Mouse (Mus musculus) liver, embryonic 14 days (tissue): Measurements from ENCODE around the gene 1700125H20Rik. TPM values are rescaled to one million over a fixed set of nuclear protein-coding genes. Genes with fewer than 3 reads are reported as not detected.

Experiments used
- polyA plus RNA-seq: library from polyadenylated mRNA; depleted of rRNA; stranded (reverse); fragments of >200 nt; gene quantifications from 2 replicates; pipeline ENCODE4 v1.2.3, GENCODE M21; 2012; rRNA removed

1700125H20Rik gene
- polyA plus RNA-seq: 0.08 TPM in 1 of 2 replicates, not detected in the other

GRCm38 (mm10) chr11:85170058-85170740 lies at the start of gene 1700125H20Rik:
Gene 1700125H20Rik (plus strand): TSS chr11:85170404.

DNA sequence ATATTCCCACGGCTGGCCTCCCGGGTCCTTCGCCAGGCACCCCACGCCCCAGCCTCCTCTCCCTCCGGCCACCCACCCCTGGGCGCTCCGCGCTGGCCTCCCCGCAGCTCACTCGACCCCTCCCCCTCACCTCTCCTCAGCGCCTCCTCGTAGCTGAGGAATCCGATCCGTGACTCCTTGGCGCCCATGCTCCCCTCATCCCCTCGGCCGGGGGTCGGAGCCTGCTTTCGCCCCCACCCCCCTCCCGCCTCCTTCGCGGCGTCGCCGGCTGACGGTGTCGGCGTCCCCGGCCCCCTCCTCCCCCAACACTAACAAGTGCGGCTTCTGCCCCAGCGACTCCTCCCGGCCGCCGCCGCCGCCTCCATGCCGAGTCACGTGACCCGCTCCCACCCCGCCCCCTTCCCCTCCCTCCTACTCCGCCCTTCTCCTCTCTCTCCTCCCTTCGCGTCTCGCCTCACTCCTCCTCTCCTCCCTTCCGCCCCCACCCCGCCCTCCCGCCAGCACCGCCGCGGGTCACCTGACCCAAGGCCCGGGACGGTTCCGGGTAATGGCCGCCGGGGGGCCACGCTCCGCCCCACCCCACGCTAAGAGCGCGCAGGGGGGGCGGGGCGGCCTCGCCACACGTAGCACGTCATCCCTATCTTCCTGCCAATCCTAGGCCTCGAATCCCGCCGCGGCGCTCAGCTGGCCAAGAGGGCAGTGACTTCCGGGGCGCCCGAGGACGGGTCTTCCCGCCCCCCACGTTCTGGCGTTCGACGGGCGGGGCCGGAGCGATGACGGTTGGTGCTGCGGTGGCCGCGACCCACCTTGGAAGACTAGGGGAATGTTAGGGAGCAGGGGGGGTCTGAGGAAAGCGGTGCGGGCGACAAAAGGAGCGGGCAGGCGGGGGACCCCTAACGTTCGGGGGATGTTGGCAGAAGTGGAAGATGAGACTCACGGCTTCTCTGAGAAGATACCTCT lies 30.3 kb upstream of the 1700125H20Rik start, which contains the start of gene Usp32:
Gene Usp32 (minus strand): TSS at position 581 of the 960 bp plus-strand sequence.

Other genes with a start within 250 kb of the 1700125H20Rik start
- gene Car4, start 212.6 kb upstream of the 1700125H20Rik start, polyA plus RNA-seq: 0.30 and 0.32 TPM in 2 replicates
- 23.9 and 27.8 TPM in 2 replicates for gene Usp32, start 30.2 kb upstream of the 1700125H20Rik start, polyA plus RNA-seq
- 6.9 and 8.2 TPM in 2 replicates for gene Appbp2, start 64.7 kb downstream of the 1700125H20Rik start, polyA plus RNA-seq
- gene Ppm1d, start 140.8 kb downstream of the 1700125H20Rik start, polyA plus RNA-seq: 11.5 and 13.5 TPM in 2 replicates
- gene Bcas3, start 182.8 kb downstream of the 1700125H20Rik start, polyA plus RNA-seq: 6.4 and 6.5 TPM in 2 replicates